Mouse (Mus musculus) heart, postnatal 14 days (tissue): ENCODE data around the gene Gm6583. TPM values are rescaled to one million over a fixed set of nuclear protein-coding genes. Genes with fewer than 3 reads are reported as not detected.
"Not testable (repeated sequence)": the region's sequence is repeated elsewhere in the genome, so short reads cannot be mapped to it uniquely, and the experiment has no call there.

Source experiments
- DNase-seq, 2 experiments: peaks; one replicate each; pipeline ENCODE4 v3.0.0; 2021 to 2022
- intact Hi-C: fragments of 180-260 bp; cut with DNase I; formaldehyde crosslinking; loops from one replicate; pipeline ENCODE4 v1.15.1; 2025
- total RNA-seq, 2 experiments: library from RNA; stranded (reverse); gene quantifications; 2 replicates each; pipeline ENCODE4 v1.2.3; 2021

Gm6583 gene
- total RNA-seq, 2 experiments from 2014 or later: 0.10 TPM; not detected in 1

DNA sequence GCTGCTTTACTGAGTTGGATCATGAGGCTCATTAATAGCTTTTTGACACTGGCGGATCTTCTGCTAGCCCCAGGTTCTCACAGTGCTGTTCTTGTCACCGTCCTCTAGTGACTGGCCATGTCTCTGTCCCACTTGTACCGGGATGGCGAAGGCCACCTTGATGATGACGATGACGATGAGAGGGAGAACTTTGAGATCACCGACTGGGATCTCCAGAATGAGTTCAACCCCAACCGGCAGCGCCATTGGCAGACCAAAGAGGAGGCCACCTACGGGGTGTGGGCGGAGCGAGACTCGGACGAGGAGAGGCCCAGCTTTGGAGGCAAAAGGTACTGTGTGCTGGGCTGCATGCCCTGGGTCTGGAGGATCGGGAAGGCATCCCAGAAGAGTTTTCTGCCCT lies 28.0 kb downstream of the Gm6583 start:
- intact Hi-C loops: loop anchor here (2.0 kb wide), 1 partner anchor 87 kb away; no protein-coding TSS in a partner anchor
- DNase-seq: no peak

DNA sequence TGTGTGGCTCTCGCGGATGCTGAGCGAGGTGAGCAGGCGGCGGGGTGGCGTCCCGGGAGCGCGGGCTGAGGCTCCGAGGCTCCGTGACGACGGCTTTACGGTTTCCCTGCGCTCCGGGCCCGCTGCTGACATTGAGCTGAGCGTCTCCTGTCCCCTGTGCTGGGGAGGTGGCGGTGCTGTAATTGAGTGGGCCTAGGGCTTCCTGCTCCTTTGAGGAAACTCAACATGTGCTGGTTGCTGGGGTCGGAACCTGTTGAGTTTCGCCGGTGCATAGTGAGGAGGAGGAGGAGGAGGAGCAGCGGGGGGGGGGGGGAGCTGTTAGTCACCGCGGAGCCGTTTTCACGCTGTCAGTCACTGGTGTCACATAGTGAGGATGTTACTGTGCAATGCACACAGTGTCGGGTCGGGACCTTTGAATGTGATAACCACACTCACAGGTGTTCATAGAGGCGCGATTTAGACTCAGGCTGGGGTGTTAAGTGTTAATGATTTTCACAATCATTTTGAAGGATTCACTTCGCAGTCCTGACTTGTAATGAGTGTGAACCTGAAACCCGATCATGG lies 29.3 kb downstream of the Gm6583 start:
- DNase-seq: no peak
- intact Hi-C loops: loop anchor here (1.0 to 2.0 kb wide), 2 partner anchors 15 to 86 kb away; no protein-coding TSS in a partner anchor

- DNase-seq: peak; percentile 96 to 98
- intact Hi-C loops: loop anchor here (1.0 to 2.0 kb wide), 2 partner anchors 16 to 85 kb away; no protein-coding TSS in a partner anchor
These were observed 30.0 kb downstream of the Gm6583 start, which contains the start of gene Tfip11 for GRCm38 (mm10) chr5:112325546-112326445. Gene Tfip11 (plus strand): TSS chr5:112326358.

DNA sequence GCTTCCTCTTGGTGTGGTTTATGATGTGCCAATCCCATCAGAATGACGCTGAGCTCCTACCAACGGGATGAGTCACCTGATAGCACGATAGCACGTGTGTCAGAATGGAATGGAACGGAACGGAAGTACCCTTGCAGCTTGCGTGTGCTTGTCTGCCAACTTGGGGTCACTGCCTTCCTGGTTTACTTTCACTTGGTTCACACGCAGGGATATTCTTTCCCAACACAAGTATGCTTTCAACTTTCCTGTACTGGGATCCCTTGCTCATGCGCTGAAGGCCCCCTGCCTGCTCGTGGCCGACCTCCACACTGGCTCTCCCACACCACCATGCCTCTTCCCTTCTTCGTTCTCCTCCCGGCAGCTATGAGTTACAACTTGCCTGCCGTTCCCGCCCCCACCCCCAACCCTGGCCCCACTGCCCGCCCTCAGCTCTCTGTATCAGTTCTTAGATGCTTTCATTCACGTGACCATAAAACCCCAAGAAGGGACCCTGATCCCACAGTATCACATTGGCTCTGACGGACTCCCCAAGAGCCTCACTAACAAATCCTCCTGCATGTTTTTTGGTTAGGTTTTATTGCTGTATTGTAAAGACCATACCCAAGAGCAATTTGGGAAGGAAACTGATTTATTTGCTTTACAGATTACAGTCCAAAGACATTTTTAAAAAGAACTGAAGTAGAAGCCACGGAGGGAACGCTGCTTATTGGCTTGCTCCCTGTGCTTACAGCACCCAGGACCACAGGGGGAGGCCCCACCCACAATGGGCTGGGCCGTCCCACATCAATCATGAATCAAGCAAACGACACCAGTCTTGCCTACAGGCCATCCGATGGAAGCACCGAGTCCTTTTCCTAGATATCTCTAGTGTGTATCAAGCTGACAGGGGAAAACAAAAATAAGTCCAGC lies 30.9 kb downstream of the Gm6583 start:
- intact Hi-C loops: no loop called here
- peak in 1 of 2 experiments; percentile 36 for DNase-seq

DNA sequence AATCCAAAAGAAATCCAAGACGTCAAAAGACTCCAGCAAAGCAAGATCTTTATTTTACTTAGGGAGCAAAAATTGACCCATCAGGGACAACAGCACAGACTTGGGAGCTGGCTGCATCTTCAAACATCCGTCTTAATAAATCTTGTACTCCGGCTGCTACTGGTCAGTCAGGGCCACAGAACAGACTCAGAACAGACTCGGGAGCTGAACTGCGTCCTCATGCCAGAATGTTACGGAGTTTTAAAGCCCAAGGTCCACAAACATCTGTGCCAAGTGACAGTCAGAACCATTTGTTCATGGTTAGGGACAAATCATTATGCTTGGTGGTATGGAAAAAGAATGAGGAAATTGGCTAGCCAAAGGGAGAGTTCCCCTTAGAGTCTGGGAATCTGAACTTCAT lies 32.6 kb downstream of the Gm6583 start:
- intact Hi-C loops: loop anchor here (2.0 kb wide), 1 partner anchor 44 kb away; no protein-coding TSS in a partner anchor

GRCm38 (mm10) chr5:112321376-112321775 lies 34.5 kb downstream of the Gm6583 start:
- intact Hi-C loops: no loop called here
- no peak for DNase-seq

More for the DNA sequence above, 32.6 kb downstream of the Gm6583 start:
- no peak for DNase-seq

- intact Hi-C loops: no loop called here
- DNase-seq: peak in 1 of 2 experiments; percentile 28
These were observed 34.9 kb downstream of the Gm6583 start for GRCm38 (mm10) chr5:112320936-112321335.

DNA sequence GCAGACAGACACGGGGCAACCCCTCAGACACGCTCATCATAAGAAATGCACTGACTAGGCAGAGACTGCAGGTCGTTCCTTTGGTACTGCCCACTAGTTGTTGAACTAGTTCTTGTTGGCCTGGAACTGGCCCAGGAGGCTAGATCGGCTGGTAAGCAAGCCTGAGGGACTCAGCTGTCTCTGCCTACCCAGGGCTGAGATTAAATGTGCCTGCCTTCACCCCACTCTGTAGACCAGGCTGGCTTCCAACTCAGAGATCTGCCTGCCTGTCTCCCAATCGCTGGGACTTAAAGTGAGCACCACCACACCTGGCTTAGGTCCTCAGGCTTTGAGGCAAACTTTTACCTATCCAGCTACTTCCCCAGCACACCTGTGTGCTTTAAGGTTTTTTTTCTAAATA lies 35.5 kb downstream of the Gm6583 start:
- intact Hi-C loops: no loop called here
- no peak for DNase-seq

DNA sequence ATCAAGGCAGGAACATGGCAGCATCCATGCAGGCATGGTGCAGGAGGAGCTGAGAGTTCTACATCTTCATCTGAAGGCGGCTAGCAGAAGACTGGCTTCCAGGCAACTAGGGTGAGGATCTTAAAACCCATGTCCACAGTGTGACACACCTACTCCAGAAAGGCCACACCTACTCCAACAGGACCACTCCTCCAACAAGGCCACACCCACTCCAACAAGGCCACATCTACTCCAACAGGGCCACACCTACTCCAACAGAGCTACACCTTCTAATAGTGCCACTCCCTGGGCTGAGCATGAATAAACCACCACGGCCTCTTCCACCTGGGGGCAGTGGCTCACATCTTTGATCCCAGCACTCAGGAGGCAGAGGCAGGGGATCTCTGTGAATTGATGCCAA lies 36.5 kb downstream of the Gm6583 start:
- DNase-seq, intact Hi-C loops: not testable (repeated sequence)

DNA sequence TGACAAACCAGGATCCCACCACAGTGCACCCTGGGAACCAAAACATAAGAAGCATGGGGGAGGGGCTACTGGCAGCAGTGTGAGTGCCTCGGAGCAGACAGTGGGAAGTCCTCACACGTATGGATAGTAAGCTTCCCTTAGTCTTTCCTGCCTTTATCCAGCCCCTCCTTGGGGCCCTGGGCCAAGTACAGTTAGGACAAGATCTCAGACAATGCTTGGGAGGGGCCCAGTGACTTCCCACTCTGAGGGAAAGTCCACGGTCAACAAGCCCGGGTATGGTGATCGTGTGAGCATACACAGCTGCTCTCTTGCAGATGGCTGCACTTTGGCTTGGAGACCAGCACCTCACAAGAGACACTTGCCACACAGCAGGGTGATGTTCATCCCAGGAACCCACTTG lies 38.5 kb downstream of the Gm6583 start:
- peak; percentile 52 to 54 for DNase-seq
- intact Hi-C loops: no loop called here

DNA sequence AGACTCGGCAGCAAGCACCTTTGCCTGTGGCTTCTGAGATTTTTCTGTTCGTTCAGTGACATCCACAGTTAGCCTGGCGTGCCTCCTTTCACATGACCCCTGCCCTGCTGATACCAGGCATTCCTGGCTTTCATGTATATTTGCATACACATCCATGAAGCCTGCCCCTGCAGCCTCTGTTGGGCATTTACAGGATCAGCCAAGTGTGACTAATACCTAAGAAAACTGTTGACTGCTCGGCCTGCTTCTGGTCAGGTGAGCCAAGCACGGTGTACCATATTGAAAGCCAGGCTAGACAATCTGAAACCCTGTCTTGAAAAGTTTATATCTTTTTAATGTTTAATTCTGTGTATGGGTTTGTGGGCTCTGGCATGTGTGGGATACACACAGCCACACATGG lies 39.4 kb downstream of the Gm6583 start:
- no peak for DNase-seq
- intact Hi-C loops: no loop called here

GRCm38 (mm10) chr5:112313222-112313885 lies 42.5 kb downstream of the Gm6583 start:
- intact Hi-C loops: no loop called here
- DNase-seq: no peak

- intact Hi-C loops: no loop called here
- no peak for DNase-seq
These were observed 50.0 kb downstream of the Gm6583 start for GRCm38 (mm10) chr5:112305842-112306241.

Other genes with a start within 250 kb of the Gm6583 start
- 1 to 10 TPM; 7.2 to 7.8 TPM for gene Cryba4, start 103.5 kb downstream of the Gm6583 start, total RNA-seq
- 1 to 10 TPM; 1.4 to 1.9 TPM for gene Crybb1, start 100.2 kb downstream of the Gm6583 start, total RNA-seq
- gene Tpst2, start 79.3 kb downstream of the Gm6583 start, total RNA-seq: 10 to 100 TPM; 50.6 to 55.5 TPM
- 10 to 100 TPM; 18.8 to 19.5 TPM for gene Tfip11, start 29.7 kb downstream of the Gm6583 start, total RNA-seq
- 1 to 10 TPM; 8.4 to 9.4 TPM for gene Srrd, start 13.0 kb downstream of the Gm6583 start, total RNA-seq
- 10 to 100 TPM; 14.6 to 15.9 TPM for gene Hps4, start 12.9 kb downstream of the Gm6583 start, total RNA-seq
- gene Asphd2, start 38.8 kb upstream of the Gm6583 start, total RNA-seq: under 1 TPM; 0.55 to 0.80 TPM
- gene Gm6588, start 93.4 kb upstream of the Gm6583 start, total RNA-seq: not detected
- gene Sez6l, start 221.2 kb upstream of the Gm6583 start, total RNA-seq: under 1 TPM; 0.36 to 0.41 TPM